Mouse (Mus musculus): ENCODE results near the gene Pnma1.
"Not testable (repeated sequence)": the region's sequence is repeated elsewhere in the genome, so short reads cannot be mapped to it uniquely, and the experiment has no call there.

The Pnma1 gene

GRCm38 (mm10) chr12:84107692-84108091, 40.6 kb downstream of the Pnma1 start:
- in situ Hi-C loops (cut with MboI, MseI): no loop called here

DNA sequence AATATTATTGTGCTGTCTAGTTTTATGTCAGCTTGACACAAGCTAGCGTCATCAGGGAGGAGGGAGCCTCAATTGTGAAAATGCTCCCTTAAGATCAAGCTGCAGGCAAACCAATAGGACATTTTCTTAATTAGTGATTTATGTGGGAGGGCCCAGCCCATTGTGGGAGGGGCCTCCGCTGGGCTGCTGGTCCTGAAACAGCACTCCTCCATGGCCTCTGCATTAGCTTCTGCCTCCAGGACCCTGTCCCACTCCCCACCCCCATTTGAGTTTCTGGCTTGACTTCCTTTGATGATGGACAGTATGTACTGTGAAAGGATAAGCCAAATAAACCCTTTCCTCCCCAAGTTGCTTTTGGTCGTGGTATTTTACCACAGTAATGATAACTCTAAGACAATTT, 41.3 kb downstream of the Pnma1 start:
- in situ Hi-C loops (cut with MboI, MseI): no loop called here

DNA sequence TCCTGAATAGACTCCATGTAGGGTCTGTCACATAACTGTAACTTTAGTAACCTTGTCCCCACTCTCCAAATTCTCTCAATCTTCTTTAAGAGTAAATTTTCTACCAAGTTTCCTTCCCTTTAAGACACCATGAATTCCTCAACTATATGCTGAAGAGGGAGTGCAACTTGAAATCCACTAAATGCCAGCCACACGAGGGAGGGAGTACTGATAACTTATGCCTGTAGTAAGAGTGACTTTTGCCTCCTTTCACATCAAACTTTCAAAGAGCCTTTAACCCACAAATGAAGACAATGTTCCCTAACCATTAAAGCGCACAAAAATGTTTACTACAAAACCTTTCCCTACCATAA, 46.8 kb downstream of the Pnma1 start:
- in situ Hi-C loops (cut with MboI, MseI): no loop called here

DNA sequence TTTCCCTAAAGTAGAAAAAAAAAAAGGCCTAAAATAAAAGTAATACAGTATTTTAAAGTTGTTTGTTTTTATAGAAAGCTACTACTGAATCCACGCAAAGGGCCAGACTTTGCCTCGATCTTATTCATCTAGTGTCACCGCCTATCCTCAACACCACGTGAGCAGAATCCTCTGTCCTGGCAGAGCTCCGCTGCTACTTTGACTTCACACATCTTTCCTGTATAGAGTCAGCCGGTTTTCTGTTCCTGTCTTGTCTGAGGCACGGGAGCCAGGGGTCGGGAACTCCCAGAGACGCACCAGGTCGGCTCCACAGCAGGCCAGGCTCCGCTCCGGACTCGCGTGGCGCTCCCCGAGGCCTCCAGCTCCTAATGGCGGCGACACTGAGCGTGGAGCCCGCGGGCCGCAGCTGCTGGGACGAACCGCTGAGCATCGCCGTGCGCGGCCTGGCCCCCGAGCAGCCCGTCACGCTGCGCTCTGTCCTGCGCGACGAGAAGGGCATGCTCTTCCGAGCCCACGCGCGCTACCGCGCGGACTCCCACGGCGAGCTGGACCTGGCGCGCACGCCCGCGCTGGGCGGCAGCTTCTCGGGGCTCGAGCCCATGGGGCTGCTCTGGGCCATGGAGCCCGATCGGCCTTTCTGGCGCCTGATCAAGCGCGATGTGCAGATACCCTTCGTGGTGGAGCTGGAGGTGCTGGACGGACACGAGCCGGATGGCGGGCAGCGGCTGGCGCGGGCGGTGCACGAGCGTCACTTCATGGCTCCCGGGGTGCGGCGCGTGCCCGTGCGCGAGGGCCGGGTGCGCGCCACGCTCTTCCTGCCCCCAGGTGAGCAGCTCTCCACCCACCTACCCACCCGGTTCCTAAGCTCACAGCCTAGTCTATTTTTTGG, 47.4 kb downstream of the Pnma1 start, which contains the start of gene Acot6:
TSS of gene Acot6 (plus strand) at position 51 of the 889 bp plus-strand sequence.
- in situ Hi-C loops (cut with MboI, MseI): not testable (repeated sequence)

DNA sequence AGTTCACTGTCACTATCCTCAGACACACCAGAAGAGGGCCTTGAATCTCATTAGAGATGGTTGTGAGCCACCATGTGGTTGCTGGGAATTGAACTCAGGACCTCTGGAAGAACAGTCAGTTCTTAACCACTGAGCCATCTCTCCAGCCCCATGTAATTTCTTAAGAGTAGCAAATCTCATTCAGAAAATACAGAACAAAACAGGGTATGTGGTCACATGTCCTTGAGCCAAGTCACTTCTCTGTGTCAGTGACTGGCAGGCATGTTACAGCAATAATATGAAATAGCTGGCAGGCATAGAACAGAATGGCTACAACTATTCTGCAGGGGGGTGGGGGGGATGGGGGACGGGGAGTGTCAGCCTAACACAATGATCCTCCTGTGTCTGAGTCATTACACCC, 48.2 kb downstream of the Pnma1 start:
- in situ Hi-C loops (cut with MboI, MseI): no loop called here

DNA sequence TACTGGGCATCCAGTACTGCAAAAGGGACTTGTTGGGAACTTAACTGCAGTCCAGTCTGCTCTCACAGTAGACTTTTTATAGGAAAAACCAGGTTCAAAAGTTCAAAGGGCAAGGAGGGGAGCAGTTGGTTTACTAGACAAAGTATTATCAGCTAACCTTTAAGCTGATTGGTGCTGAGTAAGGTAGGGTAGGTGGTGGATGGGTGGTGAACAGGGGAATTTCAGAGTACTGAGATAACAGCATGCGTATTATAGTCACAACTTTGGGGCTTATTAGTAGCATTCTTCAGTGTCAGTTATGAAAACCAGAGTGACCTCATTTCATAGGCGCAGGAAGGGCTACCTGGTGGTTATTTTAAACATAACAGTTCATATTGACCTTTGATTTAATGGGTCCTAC, 48.7 kb downstream of the Pnma1 start:
- in situ Hi-C loops (cut with MboI, MseI): no loop called here

Data from T-helper 1 cell (primary cell).